Mouse (Mus musculus) forebrain, embryonic 15.5 days (tissue): ENCODE measurements around the gene Cbx6. TPM values are rescaled to one million over a fixed set of nuclear protein-coding genes. Genes with fewer than 3 reads are reported as not detected.

Source experiments
- ATAC-seq: fragments of 200-750 bp; cut with Nextera tagmentation; replicated peaks from 2 replicates; pipeline ENCODE4 v1.8.0; 2017; ENCODE audit warnings: mild to moderate bottlenecking, moderate TSS enrichment, moderate library complexity
- H3K27ac ChIP-seq: fragments of 300-500 bp; sonication (generic); replicated peaks from 2 replicates; pipeline ENCODE4 v1.5.1; 2015; ENCODE audit warnings: mild to moderate bottlenecking, inconsistent platforms
- H3K27me3 ChIP-seq: fragments of 300-500 bp; sonication (generic); 2 replicates; pipeline ENCODE4 v1.6.1; 2015; ENCODE audit warnings: inconsistent platforms
- H3K36me3 ChIP-seq: fragments of 300-500 bp; sonication (generic); 2 replicates; pipeline ENCODE4 v1.6.1; 2015; ENCODE audit warnings: mild to moderate bottlenecking, inconsistent platforms
- H3K4me1 ChIP-seq: fragments of 300-500 bp; sonication (generic); 2 replicates; pipeline ENCODE4 v1.6.1; 2015; ENCODE audit warnings: inconsistent platforms
- H3K4me2 ChIP-seq: fragments of 300-500 bp; sonication (generic); replicated peaks from 2 replicates; pipeline ENCODE4 v1.6.1; 2015; ENCODE audit warnings: mild to moderate bottlenecking, inconsistent platforms
- H3K4me3 ChIP-seq: fragments of 300-500 bp; sonication (generic); 2 replicates; pipeline ENCODE4 v1.5.1; 2015; ENCODE audit warnings: mild to moderate bottlenecking, inconsistent platforms
- H3K9ac ChIP-seq: fragments of 300-500 bp; sonication (generic); replicated peaks from 2 replicates; pipeline ENCODE4 v1.6.1; 2015; ENCODE audit warnings: mild to moderate bottlenecking, inconsistent platforms
- H3K9me3 ChIP-seq: fragments of 300-500 bp; sonication (generic); 2 replicates; pipeline ENCODE4 v1.6.1; 2016; ENCODE audit warnings: inconsistent platforms
- WGBS: fragments of 180-500 bp; shearing (Covaris S2); methylation state at CpG from one replicate; pipeline ENCODE4 v1.1.7; 2015; ENCODE audit warnings: mixed read lengths; 5-methylcytosine and 5-hydroxymethylcytosine counted together
- polyA plus RNA-seq: library from polyadenylated mRNA; unstranded; fragments of >200 nt; fragmentation: Nextera tagmentation; extraction: Ambion mirVana; gene quantifications from 2 replicates; pipeline ENCODE4 v1.2.1, GENCODE M21; 2015

Gene Cbx6
- polyA plus RNA-seq: 50.1 and 52.7 TPM in 2 replicates

DNA sequence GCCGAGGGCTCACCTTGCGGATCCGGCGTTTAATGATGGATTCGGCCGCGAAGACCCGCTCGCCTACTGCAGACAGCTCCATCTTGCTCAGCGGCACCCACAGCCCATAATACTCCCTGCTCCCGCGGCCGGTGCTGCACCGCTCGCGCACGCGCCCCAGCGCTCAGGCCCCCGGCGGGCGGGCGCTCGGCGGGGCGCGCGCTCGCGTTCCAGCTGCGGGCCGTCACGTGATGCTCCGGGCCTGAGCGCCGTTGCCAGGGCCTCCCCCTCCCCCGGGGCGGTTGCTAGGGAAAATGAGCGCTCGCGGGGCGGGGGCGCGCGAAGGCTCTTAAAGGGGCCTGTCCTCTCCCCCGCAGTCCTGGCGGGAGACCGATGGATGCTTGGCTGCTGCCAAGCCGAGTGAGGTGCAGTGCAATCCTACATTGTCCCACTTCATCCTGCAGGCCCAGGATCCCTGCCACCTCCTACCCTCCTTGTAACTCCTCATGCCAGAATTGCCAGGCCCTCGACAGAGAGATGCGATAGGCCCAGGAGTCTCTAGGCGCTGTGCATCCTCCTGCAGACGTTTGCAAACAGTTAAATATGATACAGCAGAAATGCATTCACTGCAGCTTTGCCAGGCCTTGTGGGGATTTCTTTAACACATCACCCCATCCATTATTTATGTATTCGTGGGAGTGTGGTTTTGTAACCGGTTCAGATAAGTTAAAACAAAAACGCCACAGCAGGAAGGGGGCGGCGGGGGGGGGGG lies at the start of gene Cbx6, which contains the start of gene Npcd:
Gene Cbx6 (minus strand): TSS at position 559 of the 751 bp plus-strand sequence.
Gene Npcd (minus strand): TSS at position 108 of the 751 bp plus-strand sequence.
- Histone ChIP-seq H3K4me3 (peak within 1 kb of the TSS; percentile 88), H3K27me3 (no peaks in the 10 kb centered on the region), H3K36me3 (0 out of 2 replicates have a peak, but pooled peaks cover 3% of the 10 kb centered on the region), H3K9ac (peak within 1 kb of the TSS; percentile 93), H3K9me3 (no peaks in the 10 kb centered on the region), H3K4me2 (peak within 1 kb of the TSS; percentile 97), H3K4me1 (peaks cover 45% of the 10 kb centered on the region), H3K27ac (peak within 1 kb of the TSS; percentile 98)
- WGBS: under 1% methylated on average over 58 of the region's 58 CpGs
- ATAC-seq: peak; percentile 92

- Histone ChIP-seq H3K4me2 (peak overlapping the region; percentile 72), H3K9me3 (no peaks in the 10 kb centered on the region)
- WGBS: under 1% methylated on average over 30 of the region's 30 CpGs
Observed at GRCm38 (mm10) chr15:79883352-79883822, 48.9 kb upstream of the Cbx6 start.

GRCm38 (mm10) chr15:79882623-79883267 lies 48.3 kb upstream of the Cbx6 start:
- no peaks in the 10 kb centered on the region for H3K27me3 ChIP-seq
- no peaks in the 10 kb centered on the region for H3K36me3 ChIP-seq
- H3K4me3 ChIP-seq: peak overlapping the region; percentile 58
- H3K9ac ChIP-seq: peak overlapping the region; percentile 75
- ATAC-seq: peak; percentile 63
- H3K4me1 ChIP-seq: peaks cover 23% of the 10 kb centered on the region
- peak overlapping the region; percentile 72 for H3K4me2 ChIP-seq
- 23% methylated on average over 19 of the region's 19 CpGs for WGBS
- peak overlapping the region; percentile 95 for H3K27ac ChIP-seq
- no peaks in the 10 kb centered on the region for H3K9me3 ChIP-seq

More at GRCm38 (mm10) chr15:79883352-79883822, 48.9 kb upstream of the Cbx6 start:
- Histone ChIP-seq H3K4me1 (peaks cover 23% of the 10 kb centered on the region), H3K36me3 (no peaks in the 10 kb centered on the region), H3K9ac (peak overlapping the region; percentile 75), H3K4me3 (peak overlapping the region; percentile 58), H3K27me3 (no peaks in the 10 kb centered on the region), H3K27ac (peak overlapping the region; percentile 95)
- ATAC-seq: peak; percentile 90

DNA sequence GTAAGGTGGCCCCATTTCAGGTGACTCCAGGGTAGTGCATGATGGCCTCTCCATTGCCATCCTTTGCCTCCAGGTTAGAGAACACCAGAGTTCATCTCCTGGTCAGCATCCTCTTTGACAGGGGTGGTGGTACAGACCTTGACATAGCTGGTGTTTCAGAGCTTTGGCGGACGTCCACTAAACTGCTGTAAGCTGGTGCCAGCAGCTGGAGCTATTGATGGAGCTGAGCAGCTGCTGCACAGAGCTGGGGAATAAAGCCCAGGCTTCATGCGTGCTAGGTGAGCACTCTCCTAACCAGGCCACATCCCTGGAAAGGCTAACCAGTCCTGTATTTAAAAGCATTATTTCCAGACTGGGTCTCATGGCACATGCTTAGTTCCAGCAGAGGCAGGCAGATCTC lies 46.0 kb upstream of the Cbx6 start:
- ATAC-seq: no peak
- H3K4me3 ChIP-seq: no peak overlapping the region
- 82% methylated on average over 3 of the region's 3 CpGs for WGBS
- no peaks in the 10 kb centered on the region for H3K9me3 ChIP-seq
- no peak overlapping the region for H3K4me2 ChIP-seq
- peaks cover 23% of the 10 kb centered on the region for H3K4me1 ChIP-seq
- H3K27ac ChIP-seq: no peak overlapping the region
- H3K27me3 ChIP-seq: no peaks in the 10 kb centered on the region
- H3K9ac ChIP-seq: no peak overlapping the region
- H3K36me3 ChIP-seq: no peaks in the 10 kb centered on the region

GRCm38 (mm10) chr15:79879319-79879718 lies 44.8 kb upstream of the Cbx6 start:
- WGBS: 32% methylated on average over 13 of the region's 13 CpGs
- Histone ChIP-seq H3K9ac (no peak overlapping the region), H3K36me3 (no peaks in the 10 kb centered on the region), H3K4me2 (peak overlapping the region; percentile 13), H3K27ac (peak overlapping the region; percentile 62), H3K4me1 (peaks cover 23% of the 10 kb centered on the region), H3K27me3 (no peaks in the 10 kb centered on the region), H3K9me3 (no peaks in the 10 kb centered on the region), H3K4me3 (no peak overlapping the region)
- no peak; the same call in 1 of the 2 replicates for ATAC-seq

DNA sequence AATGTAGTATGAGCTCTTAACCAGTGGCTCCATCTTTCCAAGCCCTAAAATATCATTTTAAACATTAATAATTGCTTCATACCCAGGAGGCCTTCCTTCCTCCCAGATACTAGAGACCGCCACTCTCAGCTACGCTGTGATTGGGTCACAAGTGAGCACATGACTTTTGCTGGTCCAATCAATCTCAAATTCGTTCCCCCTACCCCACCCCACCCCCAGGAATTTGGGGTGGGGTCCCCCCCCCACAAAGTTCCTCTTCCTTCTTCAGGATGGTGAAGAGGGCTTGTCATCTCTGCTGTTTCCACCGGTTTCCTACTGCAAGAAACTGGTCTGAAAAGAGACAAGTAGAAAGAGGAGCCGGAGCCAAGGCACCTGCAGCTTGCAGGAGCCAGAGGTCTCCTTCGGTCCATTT lies 44.2 kb upstream of the Cbx6 start:
- Histone ChIP-seq H3K27ac (peak overlapping the region; percentile 62), H3K4me3 (no peak overlapping the region), H3K9me3 (no peaks in the 10 kb centered on the region), H3K27me3 (no peaks in the 10 kb centered on the region), H3K4me2 (peak overlapping the region; percentile 13; the same call in 1 of the 2 replicates), H3K36me3 (no peaks in the 10 kb centered on the region), H3K9ac (no peak overlapping the region), H3K4me1 (peaks cover 23% of the 10 kb centered on the region)
- ATAC-seq: no peak
- 79% methylated on average over 6 of the region's 6 CpGs for WGBS

DNA sequence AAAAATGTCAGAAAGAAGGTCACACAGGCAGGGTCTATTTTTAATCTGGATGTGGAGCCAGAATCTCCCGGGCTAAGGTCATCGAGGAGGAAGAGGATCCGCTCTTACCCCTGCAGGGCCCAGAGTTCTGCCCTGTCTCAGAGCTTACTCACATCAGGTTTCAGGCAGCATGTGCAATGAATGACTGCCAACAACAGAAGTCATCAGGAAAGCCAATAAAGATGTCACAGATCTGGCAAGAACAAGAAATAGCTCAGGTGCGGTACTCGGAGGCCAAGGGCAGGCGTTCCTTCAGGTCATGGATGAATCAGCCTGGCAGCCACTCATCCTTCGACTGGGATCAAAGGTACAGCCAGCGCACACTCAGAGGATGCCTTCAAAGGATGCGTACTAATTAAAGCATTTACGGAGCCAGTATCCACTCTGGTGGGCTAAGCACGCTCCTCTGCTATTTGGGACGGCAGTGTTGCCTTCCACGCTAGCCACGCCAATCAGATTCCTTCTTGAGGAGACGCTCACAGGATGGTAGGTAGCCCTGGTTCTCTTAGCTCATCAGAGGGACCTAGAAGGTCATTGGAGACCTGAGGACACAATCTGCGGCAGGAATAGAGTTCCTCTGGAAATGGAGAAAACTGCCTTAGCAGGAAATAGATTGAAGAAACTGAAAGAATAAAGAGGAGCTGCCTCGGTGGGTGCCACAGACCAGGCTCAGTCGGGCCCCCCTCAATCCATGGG lies 40.9 kb upstream of the Cbx6 start:
- no peaks in the 10 kb centered on the region for H3K27me3 ChIP-seq
- no peak overlapping the region for H3K4me2 ChIP-seq
- no peak for ATAC-seq
- H3K27ac ChIP-seq: no peak overlapping the region
- no peaks in the 10 kb centered on the region for H3K36me3 ChIP-seq
- WGBS: 87% methylated on average over 18 of the region's 18 CpGs
- no peak overlapping the region for H3K4me3 ChIP-seq
- peaks cover 13% of the 10 kb centered on the region for H3K4me1 ChIP-seq
- no peak overlapping the region for H3K9ac ChIP-seq
- H3K9me3 ChIP-seq: no peaks in the 10 kb centered on the region

- no peak for ATAC-seq
- no peaks in the 10 kb centered on the region for H3K9me3 ChIP-seq
- H3K4me3 ChIP-seq: no peak overlapping the region
- no peaks in the 10 kb centered on the region for H3K27me3 ChIP-seq
- 64% methylated on average over 2 of the region's 2 CpGs for WGBS
- H3K27ac ChIP-seq: no peak overlapping the region
- H3K4me1 ChIP-seq: peaks cover 3% of the 10 kb centered on the region
- no peaks in the 10 kb centered on the region for H3K36me3 ChIP-seq
- H3K9ac ChIP-seq: no peak overlapping the region
- H3K4me2 ChIP-seq: no peak overlapping the region
Observed at GRCm38 (mm10) chr15:79873995-79874394, 39.5 kb upstream of the Cbx6 start.

DNA sequence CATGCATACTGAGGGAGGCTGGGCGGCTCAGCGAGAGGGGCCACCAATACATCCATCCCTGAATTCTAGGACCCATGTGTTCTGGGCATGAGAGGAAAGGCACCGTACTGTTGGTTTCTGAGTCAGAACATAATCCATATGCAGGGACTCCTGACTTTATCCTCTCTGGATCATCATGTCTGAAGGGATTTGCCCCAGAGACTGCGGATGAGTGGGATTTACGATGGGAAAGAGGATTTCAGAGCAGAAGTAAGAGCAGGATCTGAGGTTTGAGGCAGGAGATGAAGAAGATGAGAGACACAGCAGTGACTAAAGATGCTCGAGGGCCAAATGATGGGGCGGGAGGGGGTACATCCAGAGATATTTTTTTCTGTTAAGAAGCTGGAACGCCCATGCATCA lies 39.1 kb upstream of the Cbx6 start:
- Histone ChIP-seq H3K27me3 (no peaks in the 10 kb centered on the region), H3K27ac (no peak overlapping the region), H3K4me1 (no peaks in the 10 kb centered on the region), H3K9ac (no peak overlapping the region), H3K4me2 (no peak overlapping the region), H3K9me3 (no peaks in the 10 kb centered on the region), H3K36me3 (no peaks in the 10 kb centered on the region), H3K4me3 (no peak overlapping the region)
- 93% methylated on average over 8 of the region's 8 CpGs for WGBS
- no peak for ATAC-seq

GRCm38 (mm10) chr15:79867260-79868002 lies 32.9 kb upstream of the Cbx6 start:
- ATAC-seq: no peak
- Histone ChIP-seq H3K9ac (no peak overlapping the region), H3K36me3 (no peaks in the 10 kb centered on the region), H3K9me3 (no peaks in the 10 kb centered on the region), H3K4me2 (no peak overlapping the region), H3K4me3 (no peak overlapping the region), H3K27me3 (no peaks in the 10 kb centered on the region), H3K27ac (no peak overlapping the region), H3K4me1 (no peaks in the 10 kb centered on the region)
- WGBS: 90% methylated on average over 3 of the region's 3 CpGs

GRCm38 (mm10) chr15:79859821-79860220 lies 25.3 kb upstream of the Cbx6 start:
- Histone ChIP-seq H3K4me2 (no peak overlapping the region), H3K27ac (no peak overlapping the region), H3K36me3 (no peaks in the 10 kb centered on the region), H3K4me3 (no peak overlapping the region), H3K4me1 (no peaks in the 10 kb centered on the region), H3K9me3 (no peaks in the 10 kb centered on the region), H3K9ac (no peak overlapping the region), H3K27me3 (no peaks in the 10 kb centered on the region)
- 86% methylated on average over 9 of the region's 9 CpGs for WGBS
- ATAC-seq: no peak
